Mouse (Mus musculus): ENCODE results near the gene Ppm1d. TPM values are rescaled to one million over a fixed set of nuclear protein-coding genes. Genes with fewer than 3 reads are reported as not detected.
A peak's percentile ranks its signal among the peaks of the same experiment; 100 is the strongest.

The Ppm1d gene
- total RNA-seq (2022): 1 to 10 TPM; 4.4 to 6.4 (median 5.0) TPM

DNA sequence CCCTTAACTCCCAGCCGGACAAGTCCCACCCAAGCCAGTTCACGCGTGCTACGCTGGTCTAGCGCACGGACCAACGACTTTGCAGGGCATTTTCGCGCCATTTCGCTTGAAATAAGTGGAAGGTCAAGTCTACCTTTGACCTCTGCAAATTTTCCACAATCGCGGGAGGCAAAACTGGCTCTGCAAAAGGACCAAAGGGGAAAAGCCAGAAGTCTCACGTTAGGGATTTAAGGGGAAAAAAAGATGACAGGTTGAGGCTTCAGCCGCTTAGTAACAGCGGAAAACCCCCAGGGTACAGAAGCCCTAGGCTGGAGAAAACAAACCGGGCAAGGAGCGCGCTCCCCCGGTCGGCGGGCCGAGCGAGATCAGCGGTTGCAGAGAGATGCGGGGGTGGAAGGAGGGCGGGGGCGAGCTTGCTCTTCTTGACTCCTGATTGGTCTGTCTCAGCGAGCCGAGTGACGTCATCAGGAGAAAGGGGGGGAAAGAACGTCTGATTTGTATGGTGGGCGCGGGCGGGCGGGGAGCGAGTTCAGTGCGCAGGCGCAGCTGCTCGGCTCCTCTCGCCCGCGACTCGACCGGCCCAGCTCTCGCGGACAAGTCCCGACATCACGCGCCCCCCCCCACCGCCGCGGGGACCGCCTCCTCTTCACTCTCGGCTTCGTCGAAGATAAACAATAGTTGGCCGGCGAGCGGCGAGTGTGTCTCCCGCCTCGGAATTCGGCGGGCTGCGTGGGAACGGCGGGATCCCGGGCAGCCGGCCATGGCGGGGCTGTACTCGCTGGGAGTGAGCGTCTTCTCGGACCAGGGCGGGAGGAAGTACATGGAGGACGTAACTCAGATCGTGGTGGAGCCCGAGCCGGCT is at the start of gene Ppm1d:
Gene Ppm1d, plus strand, starts transcription at position 532 of the 862 bp plus-strand sequence.
- DNase-seq (ENCODE audit: low spot score in 2 of 2): peak; percentile 90 to 95

DNA sequence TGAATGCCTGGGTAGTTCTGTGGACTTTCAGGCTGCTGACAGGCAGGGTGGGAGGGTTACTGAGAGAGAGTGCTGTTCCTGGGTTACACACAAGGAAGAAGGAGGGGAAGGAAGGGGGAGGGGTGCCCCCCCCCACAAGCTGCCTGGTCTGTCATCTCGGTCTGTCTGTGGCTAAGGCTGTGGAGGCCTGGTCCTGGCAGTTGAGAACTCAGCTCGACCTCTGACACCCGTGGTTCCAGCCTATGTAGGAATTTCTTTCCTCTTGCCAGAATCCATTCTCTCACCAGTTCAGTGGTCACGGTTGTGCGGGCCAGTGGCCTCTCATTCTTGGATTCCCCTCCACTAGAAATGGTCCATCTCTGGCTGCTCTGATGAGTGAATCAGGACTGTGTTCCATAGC is 46.4 kb upstream of the Ppm1d start:
- no peak for DNase-seq (ENCODE audit: low spot score in 2 of 2)

- no peak for DNase-seq (ENCODE audit: low spot score in 2 of 2)
Measured at GRCm38 (mm10) chr11:85267393-85267792, 43.7 kb upstream of the Ppm1d start.

DNA sequence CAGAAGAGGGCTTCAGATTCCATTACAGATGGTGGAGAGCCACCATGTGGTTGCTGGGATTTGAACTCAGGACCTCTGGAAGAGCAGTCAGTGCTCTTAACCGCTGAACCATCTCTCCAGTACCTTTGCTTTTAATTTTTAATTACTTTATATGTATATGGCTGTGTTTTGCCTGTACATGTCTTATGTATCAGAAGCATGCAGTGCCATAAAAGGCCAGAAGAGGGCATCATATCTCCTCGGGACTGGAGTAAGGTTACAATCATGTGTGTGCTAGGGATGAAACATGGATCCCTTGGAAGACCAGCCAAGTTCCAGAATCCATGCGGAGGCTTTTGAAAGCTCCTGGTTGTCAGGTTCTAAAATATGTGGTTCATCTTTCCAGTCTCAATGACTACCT is 40.4 kb upstream of the Ppm1d start:
- DNase-seq (ENCODE audit: low spot score in 2 of 2): no peak

- no peak for DNase-seq (ENCODE audit: low spot score in 2 of 2)
Measured at GRCm38 (mm10) chr11:85273299-85273698, 37.7 kb upstream of the Ppm1d start.

GRCm38 (mm10) chr11:85275151-85275550 is 35.9 kb upstream of the Ppm1d start:
- DNase-seq (ENCODE audit: low spot score in 2 of 2): no peak

- DNase-seq (ENCODE audit: low spot score in 2 of 2): no peak
Measured at GRCm38 (mm10) chr11:85277609-85278008, 33.4 kb upstream of the Ppm1d start.

GRCm38 (mm10) chr11:85278175-85278574 is 32.9 kb upstream of the Ppm1d start:
- DNase-seq (ENCODE audit: low spot score in 2 of 2): no peak

DNA sequence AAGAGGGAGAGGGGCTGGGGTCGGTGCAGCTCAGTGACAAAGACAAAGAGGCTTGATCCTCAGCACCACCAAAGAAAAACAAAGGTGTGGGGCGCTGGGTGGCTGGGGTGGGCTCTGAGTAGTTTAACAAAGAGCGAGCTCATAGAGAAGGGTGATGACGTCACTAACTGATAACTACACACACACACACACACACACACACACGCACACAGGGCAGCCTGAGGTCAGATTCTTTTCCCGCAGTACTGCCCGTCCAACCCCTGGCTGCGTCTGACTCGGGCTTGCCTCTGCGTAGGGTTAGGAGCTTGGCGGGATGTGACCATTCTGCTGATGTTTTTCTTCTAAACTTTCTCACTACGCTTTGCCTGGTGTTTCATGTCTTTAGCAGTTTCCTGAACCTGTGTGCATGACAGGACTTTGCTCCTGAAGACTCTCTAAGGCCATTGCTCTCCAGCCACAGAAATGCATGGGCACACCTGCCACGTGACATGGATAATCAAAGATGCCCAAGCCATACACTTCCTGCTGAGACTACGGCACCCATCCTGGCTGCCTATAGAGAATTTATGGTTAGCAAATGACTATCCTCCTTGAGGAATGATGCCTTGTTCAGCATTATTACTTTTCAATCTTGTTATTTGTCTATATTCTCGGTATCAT is 29.7 kb upstream of the Ppm1d start:
- no peak for DNase-seq (ENCODE audit: low spot score in 2 of 2)

- no peak for DNase-seq (ENCODE audit: low spot score in 2 of 2)
Measured at GRCm38 (mm10) chr11:85297953-85298352, 13.1 kb upstream of the Ppm1d start.

- no peak for DNase-seq (ENCODE audit: low spot score in 2 of 2)
Measured at GRCm38 (mm10) chr11:85299880-85300279, 11.2 kb upstream of the Ppm1d start.

DNA sequence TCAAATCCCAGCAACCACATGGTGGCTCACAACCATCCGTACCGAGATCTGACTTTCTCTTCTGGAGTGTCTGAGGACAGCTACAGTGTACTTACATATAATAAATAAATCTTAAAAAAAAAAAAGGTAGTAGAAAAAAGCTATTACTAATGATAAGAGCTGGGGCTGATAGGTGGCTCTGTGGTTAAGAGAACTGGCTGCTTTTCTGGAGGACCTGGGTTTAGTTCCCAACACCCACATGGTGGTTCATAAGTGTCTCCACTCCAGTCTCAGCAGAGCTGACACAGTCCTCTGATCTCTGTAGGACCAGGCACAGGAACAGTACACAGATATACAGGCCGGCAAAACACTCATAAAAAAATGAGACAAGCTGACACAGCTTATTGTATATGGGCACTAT is 9.9 kb upstream of the Ppm1d start:
- no peak for DNase-seq (ENCODE audit: low spot score in 2 of 2)

DNA sequence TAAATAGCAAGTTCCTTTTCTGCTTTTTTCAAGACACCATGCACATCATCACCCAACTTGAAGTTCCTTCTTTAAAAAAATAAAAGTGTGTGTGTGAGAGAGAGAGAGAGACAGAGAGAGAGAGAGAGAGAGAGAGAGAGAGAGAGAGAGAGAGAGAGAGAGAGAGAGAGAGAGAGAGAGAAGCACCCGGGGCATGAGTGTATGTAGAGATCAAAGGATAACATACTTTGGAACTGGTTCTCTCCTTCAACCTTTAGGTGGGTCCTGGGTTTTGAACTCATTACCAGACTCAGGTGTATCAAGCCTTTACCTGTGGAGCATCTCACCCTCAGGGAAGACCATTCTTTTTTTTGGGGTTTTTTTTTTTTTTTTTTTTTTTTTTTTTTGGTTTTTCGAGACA is 9.2 kb upstream of the Ppm1d start:
- no peak for DNase-seq (ENCODE audit: low spot score in 2 of 2)

GRCm38 (mm10) chr11:85306577-85307260 is 4.3 kb upstream of the Ppm1d start:
- no peak for DNase-seq (ENCODE audit: low spot score in 2 of 2)

GRCm38 (mm10) chr11:85308799-85309198 is 2.2 kb upstream of the Ppm1d start:
- DNase-seq (ENCODE audit: low spot score in 2 of 2): no peak

- DNase-seq (ENCODE audit: low spot score in 2 of 2): no peak
Measured at GRCm38 (mm10) chr11:85310407-85310712, 684 bp upstream of the Ppm1d start.

GRCm38 (mm10) chr11:85311645-85312490 is 824 bp downstream of the Ppm1d start:
- DNase-seq (ENCODE audit: low spot score in 2 of 2): peak; percentile 4 to 7

DNA sequence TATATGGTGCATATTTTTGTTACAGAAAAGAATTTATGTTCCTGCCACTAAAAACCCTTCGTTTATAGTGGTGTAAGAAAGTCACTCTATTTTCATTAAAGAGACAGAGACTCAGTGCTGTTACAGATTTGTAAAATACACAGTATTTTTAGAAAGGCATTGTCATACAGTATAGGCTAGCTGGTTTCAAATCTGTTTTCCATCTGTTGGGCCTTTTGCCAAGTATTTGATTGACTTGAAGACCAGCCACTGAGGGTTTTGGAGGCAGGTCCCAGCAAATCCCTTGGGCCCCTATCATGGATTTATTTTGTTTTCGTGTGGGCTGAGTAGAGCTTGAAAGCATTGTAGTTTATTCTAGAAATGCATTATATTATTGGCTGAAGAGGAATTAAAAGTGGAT is 1.8 kb downstream of the Ppm1d start:
- DNase-seq (ENCODE audit: low spot score in 2 of 2): peak; percentile 50 to 54

- no peak for DNase-seq (ENCODE audit: low spot score in 2 of 2)
Measured at GRCm38 (mm10) chr11:85313361-85313760, 2.3 kb downstream of the Ppm1d start.

DNA sequence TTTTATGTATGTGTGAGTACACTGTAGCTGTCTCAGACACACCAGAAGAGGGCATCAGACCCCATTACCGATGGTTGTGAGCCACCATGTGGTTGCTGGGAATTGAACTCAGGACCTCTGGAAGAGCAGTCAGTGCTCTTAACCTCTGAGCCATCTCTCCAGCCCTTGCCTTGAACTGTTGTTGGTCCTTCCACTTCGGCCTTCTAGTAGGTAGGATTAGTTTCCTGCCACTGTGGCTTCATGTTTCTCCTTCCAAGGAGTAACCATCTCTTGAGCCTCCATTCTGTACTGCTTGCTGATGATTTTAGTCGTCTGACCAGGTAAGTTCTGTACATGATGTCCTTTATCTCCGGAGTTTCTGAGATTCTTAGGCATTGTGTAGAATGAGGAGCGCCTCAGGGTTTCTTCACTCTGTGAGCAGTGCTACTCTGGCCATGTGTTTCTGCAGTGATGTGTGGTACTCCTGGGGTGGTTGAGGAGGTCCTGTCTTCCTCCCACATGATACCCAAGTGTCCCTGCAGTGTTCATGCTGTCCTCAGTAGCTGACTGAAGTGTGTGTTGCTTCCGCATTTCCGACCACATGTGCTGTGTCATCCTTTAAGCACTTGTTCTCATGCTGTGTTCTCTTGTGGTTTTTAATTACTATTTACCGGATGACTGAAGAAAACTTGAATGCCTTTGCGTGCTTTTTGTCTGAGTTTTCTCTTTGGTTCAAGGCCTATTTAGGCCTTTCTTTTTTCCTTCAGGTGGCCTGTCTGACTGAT is 12.7 kb downstream of the Ppm1d start:
- DNase-seq (ENCODE audit: low spot score in 2 of 2): no peak

DNA sequence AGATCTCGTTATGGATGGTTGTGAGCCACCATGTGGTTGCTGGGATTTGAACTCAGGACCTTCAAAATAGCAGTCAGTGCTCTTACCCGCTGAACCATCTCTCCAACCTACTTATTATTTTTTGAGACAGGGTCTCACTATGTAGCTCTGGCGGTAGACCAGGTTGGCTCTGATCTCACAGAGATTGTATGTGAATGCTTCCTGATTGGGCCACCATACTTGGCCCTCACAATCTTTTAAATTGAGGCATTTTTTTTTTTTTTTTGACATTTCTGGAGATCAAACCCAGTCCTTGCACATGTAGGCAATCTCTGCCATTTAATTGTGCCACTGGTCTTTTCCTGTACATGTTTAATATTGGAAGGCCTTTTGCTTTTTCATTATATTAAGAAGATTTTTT is 17.7 kb downstream of the Ppm1d start:
- no peak for DNase-seq (ENCODE audit: low spot score in 2 of 2)
